Mouse (Mus musculus) skeletal muscle tissue, adult 2 months (tissue): Measurements from ENCODE around the gene Mast4.

ENCODE experiments used
- DNase-seq: peaks from one replicate; pipeline ENCODE4 v3.0.0-alpha.2; 2012; ENCODE audit warnings: low read depth, low spot score

Gene Mast4

DNA sequence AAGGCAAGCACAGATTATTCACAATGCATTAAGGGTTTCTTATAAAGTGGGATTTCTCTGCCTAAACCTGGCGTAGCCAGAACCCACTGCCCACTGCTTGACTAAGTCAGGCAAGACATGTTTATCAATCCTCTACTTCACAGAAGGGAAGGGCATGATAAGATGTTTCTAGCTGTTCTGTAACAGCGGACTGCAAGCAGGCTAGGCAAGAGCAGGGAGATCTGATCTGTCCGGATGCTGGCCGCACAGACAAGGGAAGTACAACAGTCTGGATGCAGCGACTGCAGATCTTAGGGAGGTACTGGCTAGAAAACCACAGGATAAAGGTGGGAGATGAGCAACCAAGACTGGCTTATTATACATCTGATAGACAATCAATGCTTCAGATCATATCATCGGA, 519.1 kb downstream of the Mast4 start:
- DNase-seq, result no peak

- DNase-seq, result peak; percentile 42
Measured at GRCm38 (mm10) chr13:102811129-102811832, 523.0 kb downstream of the Mast4 start.

GRCm38 (mm10) chr13:102806652-102807051, 527.6 kb downstream of the Mast4 start:
- DNase-seq, result no peak

DNA sequence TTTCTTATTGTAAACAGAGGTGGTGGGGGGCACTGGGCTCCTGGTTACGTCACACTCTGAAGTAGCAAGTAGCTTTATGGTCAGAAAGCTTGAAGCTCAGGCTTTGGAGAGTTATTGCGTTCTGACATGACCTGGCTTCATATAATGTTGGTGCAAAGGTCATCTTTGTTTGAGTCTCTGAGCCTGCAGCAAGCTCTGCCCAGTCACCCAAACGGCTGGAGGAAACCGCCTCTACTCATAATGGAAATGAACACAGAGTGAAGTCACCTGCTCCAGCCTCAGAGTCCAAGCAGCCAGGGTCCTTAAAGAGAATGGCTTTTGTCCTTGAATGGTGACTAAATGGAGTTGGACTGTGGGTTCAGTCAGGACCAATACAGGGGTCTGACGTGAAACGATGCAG, 529.1 kb downstream of the Mast4 start:
- DNase-seq, result no peak

DNA sequence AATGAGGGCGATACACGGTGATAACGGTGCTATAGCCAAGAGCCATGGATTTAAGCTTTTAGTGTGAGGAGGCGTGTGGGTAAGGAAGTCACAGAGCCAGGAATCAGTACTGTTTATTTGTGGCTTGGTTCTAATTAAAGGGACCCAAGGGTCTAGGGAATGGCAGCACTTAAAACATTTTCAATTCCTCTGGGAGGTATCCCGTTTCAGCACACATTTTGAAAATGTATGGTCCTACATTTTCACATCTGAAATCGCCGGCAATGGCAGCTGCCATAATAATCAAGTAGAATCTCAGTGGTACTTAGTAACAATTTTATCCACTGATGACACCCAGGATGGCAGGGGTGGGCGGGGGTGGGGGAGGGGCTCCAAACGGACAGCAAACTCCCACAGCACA, 531.1 kb downstream of the Mast4 start:
- DNase-seq, result no peak

- DNase-seq, result no peak
Measured at GRCm38 (mm10) chr13:102792157-102792556, 542.1 kb downstream of the Mast4 start.

- DNase-seq, result no peak
Measured at GRCm38 (mm10) chr13:102790601-102791155, 543.6 kb downstream of the Mast4 start.

DNA sequence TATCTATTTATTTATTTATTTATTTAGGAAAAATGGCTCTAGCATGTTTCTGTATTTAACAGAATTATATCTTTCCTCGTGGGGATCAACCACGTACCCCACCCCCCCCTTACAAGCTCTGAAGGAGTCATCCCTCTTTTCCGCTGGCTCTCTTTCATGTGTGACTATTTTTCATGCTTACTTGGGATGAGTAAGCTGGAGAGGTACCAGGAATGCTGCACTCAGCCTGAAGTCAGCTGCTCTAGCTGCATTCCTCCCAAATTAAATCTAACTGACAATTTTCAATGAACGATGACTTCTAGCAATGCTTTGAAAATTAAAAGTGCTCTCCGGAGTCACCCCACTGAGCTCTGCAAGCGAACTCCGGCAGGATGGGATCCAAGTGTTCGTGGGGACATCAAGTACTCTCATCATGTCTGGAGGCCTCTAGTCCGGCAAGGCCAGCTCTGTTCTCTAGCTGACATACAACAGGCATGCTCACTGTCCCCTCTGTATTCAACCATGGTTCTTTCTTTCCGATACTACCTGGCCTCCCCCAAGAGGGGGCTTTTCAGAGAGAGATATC, 547.5 kb downstream of the Mast4 start:
- DNase-seq, result peak; percentile 50

- peak; percentile 7 for DNase-seq
Measured at GRCm38 (mm10) chr13:102783531-102784310, 550.6 kb downstream of the Mast4 start.

DNA sequence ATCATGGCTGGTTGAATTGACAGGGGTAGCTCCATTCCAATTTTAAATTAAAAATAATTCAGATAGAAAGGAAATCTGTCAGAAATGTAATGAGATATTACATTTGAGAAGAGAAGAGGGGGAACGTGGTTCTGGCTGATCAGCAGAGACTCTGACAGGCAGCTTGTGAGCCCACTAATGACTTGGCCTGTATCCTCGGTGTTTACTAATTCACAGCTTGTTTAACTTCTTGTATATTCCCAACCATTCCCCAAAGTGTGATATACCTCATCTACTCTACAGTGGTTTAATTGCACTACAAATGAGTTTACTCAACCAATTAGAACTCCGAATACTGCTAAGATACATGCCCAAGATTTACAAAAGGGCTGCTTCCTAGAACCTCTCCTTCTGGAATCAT, 555.0 kb downstream of the Mast4 start:
- DNase-seq, result no peak

- no peak for DNase-seq
Measured at GRCm38 (mm10) chr13:102778859-102779258, 555.4 kb downstream of the Mast4 start.

GRCm38 (mm10) chr13:102775506-102775905, 558.8 kb downstream of the Mast4 start:
- DNase-seq, result no peak

GRCm38 (mm10) chr13:102774786-102775201, 559.5 kb downstream of the Mast4 start:
- peak; percentile 18 for DNase-seq

GRCm38 (mm10) chr13:102773169-102773568, 561.1 kb downstream of the Mast4 start:
- no peak for DNase-seq

GRCm38 (mm10) chr13:102770194-102770593, 564.1 kb downstream of the Mast4 start:
- peak; percentile 45 for DNase-seq

- no peak for DNase-seq
Measured at GRCm38 (mm10) chr13:102768512-102768911, 565.8 kb downstream of the Mast4 start.

DNA sequence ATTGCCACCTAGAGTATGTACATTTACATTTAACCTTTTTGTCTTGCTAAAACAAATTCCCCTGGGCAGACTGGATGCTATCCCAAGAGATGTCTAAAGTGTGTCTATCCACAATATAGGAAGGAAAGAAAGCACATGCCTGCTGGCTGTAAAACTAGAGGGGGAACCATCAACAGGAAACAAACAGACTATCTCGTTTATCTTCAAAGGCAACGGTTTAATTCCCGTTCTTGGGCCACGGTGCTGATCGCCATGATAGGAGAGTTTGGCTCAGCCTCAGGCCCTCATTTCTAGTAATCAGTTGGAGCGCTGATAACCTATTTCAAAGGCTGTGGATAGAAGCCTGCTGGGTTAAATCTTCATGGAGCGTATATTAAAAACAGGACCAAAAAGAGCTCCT, 567.2 kb downstream of the Mast4 start:
- no peak for DNase-seq

- no peak for DNase-seq
Measured at GRCm38 (mm10) chr13:102765216-102765615, 569.1 kb downstream of the Mast4 start.

- no peak for DNase-seq
Measured at GRCm38 (mm10) chr13:102764218-102764617, 570.1 kb downstream of the Mast4 start.

DNA sequence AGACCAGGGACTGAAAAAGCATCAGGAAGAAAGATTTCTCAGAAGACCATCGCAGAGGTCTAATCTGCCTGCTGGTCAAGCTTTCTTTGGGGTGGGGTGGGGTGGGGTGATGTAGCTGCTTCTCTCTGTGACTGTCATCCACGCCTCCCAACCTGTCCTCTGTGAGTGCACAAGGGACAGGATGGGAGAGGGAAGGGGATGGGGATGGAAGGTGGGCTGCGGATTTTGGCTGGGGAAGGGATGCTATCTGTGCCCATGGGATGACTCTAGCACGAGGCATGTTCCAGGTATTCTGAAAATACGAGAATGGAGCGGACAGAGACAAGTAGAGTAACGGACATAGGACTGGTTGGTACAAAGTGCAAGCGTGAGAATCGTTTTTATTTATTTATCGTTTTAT, 572.1 kb downstream of the Mast4 start:
- DNase-seq, result no peak

DNA sequence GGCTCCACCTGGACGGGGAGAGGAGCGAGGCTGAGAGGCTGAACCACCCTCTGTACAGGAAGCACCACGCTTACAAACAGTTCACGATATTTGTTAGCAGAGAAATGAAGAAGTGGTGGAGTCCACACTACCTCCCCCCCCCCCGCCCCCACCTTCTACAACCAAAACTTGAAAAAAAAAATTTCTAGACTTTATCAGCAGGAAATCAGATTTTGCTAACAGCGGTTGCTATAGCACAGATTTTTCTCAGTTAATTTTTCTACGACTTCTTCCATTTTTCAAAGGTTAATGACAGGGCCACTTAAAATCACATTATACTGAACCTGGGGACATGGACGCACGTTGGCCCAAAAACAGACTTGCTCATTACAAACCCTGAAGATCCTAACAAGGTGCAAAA, 572.9 kb downstream of the Mast4 start:
- DNase-seq, result no peak

GRCm38 (mm10) chr13:102758021-102758420, 576.3 kb downstream of the Mast4 start:
- no peak for DNase-seq
